Mouse (Mus musculus): ENCODE measurements at regions not wholly inside any gene's neighbourhood (a gene's known extent, or its start where the extent isn't known, plus 50 kb on each side); places are given as distances from the start of the nearest gene placed in this dataset.

DNA sequence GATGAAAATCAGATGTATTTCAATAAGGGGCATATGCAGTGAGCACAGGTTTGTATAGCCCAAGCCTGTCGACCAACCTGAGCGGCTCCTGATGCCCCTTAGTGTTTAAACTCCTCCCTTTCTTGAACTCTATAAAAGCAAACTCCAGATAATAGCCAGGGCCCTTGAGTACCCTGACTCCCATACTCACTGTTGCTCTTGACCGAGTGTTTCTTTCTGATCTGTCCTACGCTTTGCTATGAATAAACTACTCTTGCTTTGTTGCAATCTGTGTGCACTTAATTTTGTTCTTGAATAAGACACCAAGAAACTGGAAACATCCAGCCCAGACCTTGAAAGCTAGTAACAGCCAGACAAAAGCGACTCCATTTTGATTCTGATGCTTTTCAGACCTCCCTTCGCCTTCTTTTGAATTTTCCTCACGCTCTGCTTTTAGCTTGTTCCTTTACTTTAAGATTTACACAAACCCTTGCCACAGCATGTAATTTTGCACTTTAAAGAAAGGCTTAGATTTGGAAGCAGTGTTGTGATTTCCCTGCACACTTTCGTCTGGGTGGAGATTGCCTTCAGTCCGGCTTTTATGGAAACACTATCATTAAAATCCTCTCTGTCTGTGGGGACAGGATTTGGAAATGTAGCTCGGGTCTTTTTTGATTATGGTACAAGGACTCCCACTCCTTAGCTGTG, 149.1 kb downstream of the Gm5426 start:
- TF ChIP-seq POLR2A (IDR thresholded peaks at IDR 0.05; ENCODE audit: borderline replicate concordance, insufficient read depth, low read length) (no peak), CTCF (IDR thresholded peaks at IDR 0.05; ENCODE audit: borderline replicate concordance, insufficient read depth, low read depth, low read length) (no peak)

Data from cerebellum, adult 2 months (tissue).